Mouse (Mus musculus): ENCODE measurements around the gene Kcnip1. TPM values are rescaled to one million over a fixed set of nuclear protein-coding genes. Genes with fewer than 3 reads are reported as not detected.

Kcnip1 gene
- polyA plus RNA-seq (2015; fragmentation: Nextera tagmentation; extraction: Ambion mirVana): 41.6 and 45.9 TPM in 2 replicates

DNA sequence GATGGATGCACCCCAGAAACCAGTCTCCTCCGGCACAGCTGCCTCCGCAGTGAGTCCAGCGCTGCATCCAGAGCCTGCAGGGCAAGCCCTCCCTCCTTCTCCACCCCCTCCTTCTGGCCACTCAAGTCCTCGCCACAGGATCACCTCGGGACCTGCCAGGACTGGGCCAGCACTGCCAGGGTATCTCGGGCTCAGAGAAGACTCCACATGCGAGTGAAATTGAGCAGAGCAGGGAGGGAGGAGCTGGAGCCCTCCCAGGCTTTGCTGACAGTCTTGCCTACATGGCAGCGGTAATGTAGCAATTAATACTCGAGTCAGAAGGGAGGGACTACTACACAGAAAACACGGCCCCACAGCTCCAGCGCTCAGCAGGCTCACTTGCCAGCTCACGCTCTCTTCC, at the start of gene Kcnip1:
Gene Kcnip1 (minus strand): TSS at position 215 of the 400 bp plus-strand sequence.
- WGBS: 27% methylated on average over 12 of the region's 12 CpGs
- Histone ChIP-seq H3K9me3 (no peaks in the 10 kb centered on the region), H3K9ac (replicated peaks) (0 out of 2 replicates have a peak within 1 kb of the TSS, but pooled peaks have one; percentile 8), H3K27me3 (no peaks in the 10 kb centered on the region), H3K4me3 (replicated peaks) (no peak within 1 kb of the TSS), H3K4me1 (replicated peaks) (peaks cover 18% of the 10 kb centered on the region), H3K36me3 (no peaks in the 10 kb centered on the region), H3K4me2 (replicated peaks) (peak within 1 kb of the TSS; percentile 17), H3K27ac (no peak within 1 kb of the TSS)
- ATAC-seq: peak; percentile 49

DNA sequence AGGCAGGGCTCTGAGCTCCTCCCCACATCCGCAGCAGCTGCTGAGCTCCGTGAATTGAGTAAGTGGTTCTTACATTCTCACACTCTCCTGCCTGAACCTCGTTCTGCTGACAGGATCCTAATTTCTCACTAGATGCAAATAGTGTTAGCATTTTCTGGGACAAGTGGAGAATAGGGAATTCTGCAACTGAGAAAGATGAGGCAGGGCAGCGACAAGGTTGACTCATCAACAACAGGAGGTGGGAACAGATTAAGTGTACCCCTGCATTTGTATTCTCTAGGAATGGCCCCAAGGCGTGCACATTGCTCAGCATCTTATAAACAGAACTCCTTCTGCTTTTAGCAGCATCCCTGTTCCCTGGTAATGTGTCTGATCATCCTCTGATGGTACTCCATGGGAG, 47.1 kb upstream of the Kcnip1 start:
- Histone ChIP-seq H3K4me3 (replicated peaks) (no peak overlapping the region), H3K27ac (no peak overlapping the region), H3K4me2 (replicated peaks) (no peak overlapping the region), H3K4me1 (replicated peaks) (no peaks in the 10 kb centered on the region), H3K9ac (replicated peaks) (no peak overlapping the region), H3K9me3 (no peaks in the 10 kb centered on the region), H3K36me3 (no peaks in the 10 kb centered on the region), H3K27me3 (no peaks in the 10 kb centered on the region)
- no peak for ATAC-seq
- 87% methylated on average over 5 of the region's 5 CpGs for WGBS

DNA sequence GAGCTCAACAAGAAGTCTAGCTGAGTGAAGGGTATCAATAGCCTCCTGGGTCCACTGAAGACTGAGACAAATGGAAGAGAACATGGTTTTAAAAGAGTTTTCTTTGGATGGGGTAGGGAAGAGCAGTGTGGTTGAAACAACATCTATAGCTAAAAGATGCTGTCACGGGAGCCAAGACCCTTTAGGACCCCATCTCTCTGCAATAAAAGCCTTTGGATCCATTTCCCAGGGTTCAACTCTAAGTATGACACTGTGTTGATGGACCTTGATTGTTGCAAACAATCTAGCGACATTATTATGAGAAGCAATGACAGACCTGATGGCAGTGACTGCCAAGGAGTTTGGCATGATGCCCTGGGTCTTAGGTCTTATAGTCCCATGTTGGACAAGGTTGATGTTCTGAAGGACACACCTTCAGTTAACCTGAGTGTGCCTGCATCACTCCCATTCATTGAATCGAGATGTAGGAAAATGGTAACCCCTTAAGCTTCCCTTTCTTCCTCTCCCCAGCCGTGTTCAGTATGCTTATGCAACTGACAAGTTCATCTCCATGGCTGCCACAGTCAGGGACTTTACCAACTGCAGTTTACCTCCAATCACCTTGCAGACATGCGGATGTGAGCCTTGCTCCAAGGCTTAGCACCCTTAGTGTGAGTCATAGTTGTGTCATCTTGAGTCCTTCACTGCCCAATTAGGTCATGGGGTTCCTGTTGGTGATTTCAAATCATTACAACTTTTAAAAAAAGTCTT, 43.1 kb upstream of the Kcnip1 start:
- Histone ChIP-seq H3K9me3 (no peaks in the 10 kb centered on the region), H3K4me1 (replicated peaks) (no peaks in the 10 kb centered on the region), H3K27me3 (no peaks in the 10 kb centered on the region), H3K9ac (replicated peaks) (no peak overlapping the region), H3K4me3 (replicated peaks) (no peak overlapping the region), H3K27ac (no peak overlapping the region), H3K4me2 (replicated peaks) (no peak overlapping the region), H3K36me3 (no peaks in the 10 kb centered on the region)
- ATAC-seq: no peak
- 85% methylated on average over 5 of the region's 5 CpGs for WGBS

DNA sequence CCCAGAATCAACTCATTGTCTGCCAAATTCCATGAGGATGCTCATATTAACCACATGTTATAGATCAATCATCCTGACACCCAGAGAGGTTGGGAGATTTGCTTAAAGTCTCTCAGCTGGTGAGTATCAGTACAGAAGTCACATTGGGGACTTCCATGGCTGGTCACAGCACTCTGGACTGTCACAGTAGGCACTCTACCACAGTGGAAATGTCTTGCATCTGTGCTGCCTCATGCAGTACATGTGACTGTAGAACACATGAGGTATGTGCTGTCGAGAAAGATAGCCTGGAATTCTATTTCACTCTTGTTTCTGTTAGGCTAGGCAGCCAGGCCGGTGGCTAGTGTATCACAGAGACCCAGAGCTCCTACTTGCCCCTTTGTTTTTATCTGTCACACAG, 41.8 kb upstream of the Kcnip1 start:
- 87% methylated on average over 2 of the region's 2 CpGs for WGBS
- H3K27me3 ChIP-seq: no peaks in the 10 kb centered on the region

DNA sequence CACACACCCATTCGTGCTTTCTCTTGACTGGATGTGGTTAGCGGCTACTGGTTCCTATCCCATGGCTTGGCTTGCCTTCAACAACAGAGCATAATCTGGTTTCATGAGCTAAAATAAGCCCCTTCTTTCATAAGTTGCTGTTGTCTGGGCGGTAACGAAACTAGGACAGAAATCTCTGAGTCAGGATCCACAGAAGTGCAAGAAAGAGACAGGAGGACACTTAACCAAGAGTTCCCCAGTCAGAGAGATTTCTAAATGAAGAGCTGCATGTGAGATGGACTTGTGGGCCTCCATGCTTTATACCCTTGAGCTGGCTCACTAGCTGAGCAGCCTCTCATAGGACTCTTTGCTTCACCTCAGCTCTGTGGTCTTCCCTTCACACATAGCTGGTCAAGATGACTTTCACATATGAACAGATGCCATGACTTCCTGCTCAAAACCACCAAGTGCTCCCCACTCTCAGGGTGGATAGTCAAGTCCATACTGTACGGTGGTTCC, 41.1 kb upstream of the Kcnip1 start:
- 96% methylated on average over 5 of the region's 5 CpGs for WGBS
- H3K27ac ChIP-seq: no peak overlapping the region

More for the DNA sequence above, 41.8 kb upstream of the Kcnip1 start:
- no peak overlapping the region for H3K4me3 ChIP-seq (replicated peaks)
- no peak overlapping the region for H3K27ac ChIP-seq
- no peak overlapping the region for H3K4me2 ChIP-seq (replicated peaks)
- H3K9ac ChIP-seq (replicated peaks): no peak overlapping the region
- no peaks in the 10 kb centered on the region for H3K36me3 ChIP-seq
- no peaks in the 10 kb centered on the region for H3K4me1 ChIP-seq (replicated peaks)
- ATAC-seq: no peak
- no peaks in the 10 kb centered on the region for H3K9me3 ChIP-seq

DNA sequence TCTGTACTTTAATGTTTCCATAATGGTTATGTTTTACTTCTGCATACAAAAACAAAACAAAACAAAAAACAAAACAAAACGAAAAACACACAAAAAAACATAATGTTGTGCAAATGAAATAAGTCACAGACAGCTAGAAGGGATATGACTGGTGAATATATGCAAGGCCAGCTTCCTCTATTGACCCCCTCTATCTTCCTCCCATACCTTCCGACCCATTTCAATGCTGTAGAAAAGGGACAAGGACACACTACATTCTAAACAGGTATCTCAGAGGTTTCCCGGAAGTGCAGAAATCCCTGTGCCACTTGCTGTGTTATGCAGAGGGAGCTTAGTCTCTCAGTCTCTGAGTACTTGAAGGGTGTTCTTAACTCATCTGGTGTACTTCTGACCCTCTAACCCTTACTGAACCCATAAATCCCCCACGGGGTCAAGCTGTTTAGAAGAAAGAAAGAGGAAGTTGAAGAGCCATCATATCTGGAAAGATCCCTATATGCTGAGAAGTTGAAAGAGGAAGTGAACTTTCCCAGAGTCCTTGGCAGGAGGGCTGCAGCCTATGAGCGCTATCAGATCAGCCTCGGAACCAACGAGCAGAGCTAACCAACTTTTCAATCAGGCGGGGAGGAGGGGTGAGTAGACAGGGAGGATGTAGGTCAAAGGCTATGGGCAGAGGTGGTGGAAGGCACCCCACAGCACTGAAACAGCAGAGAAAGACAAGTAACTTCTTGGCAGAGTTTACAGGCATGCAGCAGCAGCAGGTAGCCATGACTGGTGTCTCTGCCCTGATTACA, 38.3 kb upstream of the Kcnip1 start:
- WGBS: 79% methylated on average over 8 of the region's 8 CpGs
- Histone ChIP-seq H3K36me3 (no peaks in the 10 kb centered on the region), H3K4me3 (replicated peaks) (no peak overlapping the region), H3K9me3 (no peaks in the 10 kb centered on the region), H3K4me2 (replicated peaks) (no peak overlapping the region), H3K27me3 (no peaks in the 10 kb centered on the region), H3K27ac (no peak overlapping the region), H3K4me1 (replicated peaks) (no peaks in the 10 kb centered on the region), H3K9ac (replicated peaks) (no peak overlapping the region)
- ATAC-seq: no peak

More for the DNA sequence above, 41.1 kb upstream of the Kcnip1 start:
- ATAC-seq: no peak
- no peak overlapping the region for H3K9ac ChIP-seq (replicated peaks)
- H3K9me3 ChIP-seq: no peaks in the 10 kb centered on the region
- no peaks in the 10 kb centered on the region for H3K4me1 ChIP-seq (replicated peaks)
- no peak overlapping the region for H3K4me2 ChIP-seq (replicated peaks)
- no peak overlapping the region for H3K4me3 ChIP-seq (replicated peaks)
- H3K36me3 ChIP-seq: no peaks in the 10 kb centered on the region
- H3K27me3 ChIP-seq: no peaks in the 10 kb centered on the region

DNA sequence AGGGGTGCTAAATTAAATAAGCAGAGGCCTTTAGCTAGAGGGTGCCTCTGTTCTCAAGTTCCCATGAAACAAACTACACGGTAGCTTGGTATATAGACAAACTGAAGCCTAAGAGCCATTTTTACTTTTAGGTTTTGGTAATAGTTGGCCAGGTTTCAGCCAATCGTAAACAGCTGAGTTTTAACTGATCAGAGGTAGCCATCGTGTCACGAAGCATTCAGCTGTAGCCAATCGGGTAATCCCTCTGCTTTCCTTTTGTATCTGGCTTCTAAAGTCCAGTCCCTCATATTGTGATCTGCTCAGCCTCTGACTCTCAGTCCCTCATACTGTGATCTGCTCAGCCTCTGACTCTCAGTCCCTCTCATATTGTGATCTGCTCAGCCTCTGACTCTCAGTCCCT, 36.7 kb upstream of the Kcnip1 start:
- Histone ChIP-seq H3K27ac (no peak overlapping the region), H3K9me3 (no peaks in the 10 kb centered on the region), H3K4me1 (replicated peaks) (no peaks in the 10 kb centered on the region), H3K27me3 (no peaks in the 10 kb centered on the region), H3K4me2 (replicated peaks) (no peak overlapping the region), H3K4me3 (replicated peaks) (no peak overlapping the region), H3K36me3 (no peaks in the 10 kb centered on the region), H3K9ac (replicated peaks) (no peak overlapping the region)
- no peak for ATAC-seq
- 31% methylated on average over 5 of the region's 5 CpGs for WGBS

DNA sequence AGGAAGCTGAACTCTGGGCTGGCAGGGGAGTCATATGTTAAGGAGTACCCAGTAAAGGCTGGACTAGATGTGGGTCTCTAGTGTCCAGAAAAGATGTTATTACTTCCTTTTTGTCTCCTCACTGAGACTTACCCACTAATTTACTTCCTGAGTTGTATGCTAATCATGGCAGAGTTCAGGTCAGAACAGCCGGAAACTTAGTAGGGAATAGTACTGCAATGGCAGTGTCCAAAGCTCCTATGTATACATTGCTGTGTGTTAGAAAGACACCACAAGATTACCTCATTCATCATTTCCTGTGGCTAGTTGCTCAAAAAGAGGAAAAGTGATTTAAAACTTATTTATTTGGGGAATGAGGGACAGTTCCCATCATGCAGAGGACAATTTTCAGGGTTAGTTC, 32.1 kb upstream of the Kcnip1 start:
- no peaks in the 10 kb centered on the region for H3K4me1 ChIP-seq (replicated peaks)
- H3K27ac ChIP-seq: no peak overlapping the region
- no peak overlapping the region for H3K9ac ChIP-seq (replicated peaks)
- H3K9me3 ChIP-seq: no peaks in the 10 kb centered on the region
- no peak overlapping the region for H3K4me3 ChIP-seq (replicated peaks)
- H3K36me3 ChIP-seq: no peaks in the 10 kb centered on the region
- ATAC-seq: no peak
- H3K27me3 ChIP-seq: no peaks in the 10 kb centered on the region
- 93% methylated on average over 1 of the region's 1 CpGs for WGBS
- H3K4me2 ChIP-seq (replicated peaks): no peak overlapping the region

DNA sequence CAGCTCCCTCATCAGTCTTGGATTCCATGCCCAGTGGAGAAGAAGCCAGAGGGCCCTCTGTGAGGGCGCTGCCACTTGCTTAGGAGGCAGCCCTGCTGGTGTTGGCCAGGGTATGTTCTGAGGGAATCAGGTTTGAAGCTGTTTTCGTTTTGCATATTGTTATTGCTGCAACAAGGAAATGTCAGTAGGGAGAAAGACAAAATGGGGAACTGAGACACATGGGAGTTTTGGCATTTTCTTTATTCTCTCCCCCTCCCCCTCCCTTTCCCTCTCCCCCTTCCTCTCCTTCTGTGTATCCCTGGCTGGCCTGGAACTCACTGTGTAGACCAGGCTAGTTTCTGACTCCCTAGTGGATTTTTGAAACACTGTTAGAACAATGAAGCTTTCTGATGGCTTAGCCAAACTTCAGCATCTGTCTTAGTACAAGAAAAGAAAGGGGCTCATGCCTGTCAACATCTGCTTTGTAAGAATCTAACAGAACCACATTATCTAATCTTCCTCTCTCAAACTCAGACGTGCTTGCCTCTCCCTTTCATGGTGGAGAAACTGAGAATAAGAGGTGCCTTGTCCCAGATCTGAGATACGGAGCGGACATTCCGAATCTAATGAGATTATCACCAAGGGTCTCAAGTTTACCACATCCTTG, 19.2 kb upstream of the Kcnip1 start:
- Histone ChIP-seq H3K27me3 (no peaks in the 10 kb centered on the region), H3K27ac (no peak overlapping the region), H3K9ac (replicated peaks) (no peak overlapping the region), H3K4me1 (replicated peaks) (no peaks in the 10 kb centered on the region), H3K9me3 (no peaks in the 10 kb centered on the region), H3K36me3 (no peaks in the 10 kb centered on the region), H3K4me2 (replicated peaks) (no peak overlapping the region), H3K4me3 (replicated peaks) (no peak overlapping the region)
- WGBS: 57% methylated on average over 6 of the region's 6 CpGs
- no peak for ATAC-seq

DNA sequence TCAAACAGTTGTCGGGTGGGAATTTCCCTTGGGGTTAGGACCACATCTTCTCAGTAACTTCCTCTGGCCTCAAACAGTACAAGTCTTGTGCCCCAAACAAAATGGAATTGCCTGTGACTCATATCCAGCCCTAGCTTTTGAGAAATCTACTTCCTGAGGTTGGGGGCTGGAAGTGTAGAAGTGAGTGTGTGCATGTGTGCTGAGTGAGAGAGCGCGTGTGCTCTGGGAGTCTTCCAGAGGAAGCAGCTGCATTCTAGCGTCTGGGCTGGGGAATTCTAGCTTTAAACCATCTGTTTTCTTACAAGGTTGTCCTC, 17.9 kb upstream of the Kcnip1 start:
- Histone ChIP-seq H3K9me3 (no peaks in the 10 kb centered on the region), H3K4me3 (replicated peaks) (no peak overlapping the region), H3K36me3 (no peaks in the 10 kb centered on the region), H3K27me3 (no peaks in the 10 kb centered on the region), H3K4me1 (replicated peaks) (no peaks in the 10 kb centered on the region), H3K4me2 (replicated peaks) (no peak overlapping the region), H3K27ac (no peak overlapping the region), H3K9ac (replicated peaks) (no peak overlapping the region)
- WGBS: 86% methylated on average over 4 of the region's 4 CpGs
- no peak for ATAC-seq

DNA sequence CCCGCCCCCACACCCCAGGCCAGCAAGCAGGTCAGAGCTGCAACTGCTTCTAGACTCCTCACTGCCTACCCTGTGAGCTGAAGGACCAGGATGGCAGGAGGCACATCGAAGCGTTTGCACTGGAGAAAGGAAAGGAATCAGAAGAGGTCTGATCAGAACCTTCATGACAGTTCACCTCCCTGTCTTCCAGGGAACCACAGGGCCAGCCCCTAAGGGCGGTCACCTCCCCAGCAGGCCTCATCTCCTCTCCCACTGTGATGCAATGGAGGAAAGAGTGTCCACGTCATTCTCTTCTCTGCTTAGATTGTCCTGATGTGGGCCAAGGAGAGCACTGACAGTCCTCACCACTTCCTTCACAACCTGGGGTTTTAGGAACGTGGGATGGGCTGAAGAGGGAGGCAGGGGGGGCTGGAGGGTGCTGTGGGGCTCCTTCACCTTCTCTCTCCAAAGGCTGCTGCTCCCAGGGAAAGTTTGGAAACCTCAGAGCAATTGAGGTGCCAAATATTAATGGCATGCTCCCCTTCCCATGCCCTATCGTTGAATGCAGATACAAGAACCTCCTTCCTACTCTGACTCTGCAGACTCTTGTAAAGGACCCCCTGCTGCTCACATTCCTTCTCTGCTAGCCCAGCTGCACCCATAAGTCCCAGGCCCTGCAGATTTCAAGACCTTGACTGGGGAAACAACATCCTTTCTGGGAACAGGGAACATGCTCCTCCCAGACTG, 17.3 kb upstream of the Kcnip1 start:
- no peak overlapping the region for H3K4me2 ChIP-seq (replicated peaks)
- 80% methylated on average over 7 of the region's 7 CpGs for WGBS
- no peak for ATAC-seq
- no peak overlapping the region for H3K4me3 ChIP-seq (replicated peaks)
- no peaks in the 10 kb centered on the region for H3K36me3 ChIP-seq
- H3K4me1 ChIP-seq (replicated peaks): no peaks in the 10 kb centered on the region
- H3K9me3 ChIP-seq: no peaks in the 10 kb centered on the region
- H3K27me3 ChIP-seq: no peaks in the 10 kb centered on the region
- no peak overlapping the region for H3K9ac ChIP-seq (replicated peaks)
- H3K27ac ChIP-seq: no peak overlapping the region

Data from midbrain, embryonic 13.5 days (tissue).